Comparison of ENCODE assay signal across 23 mouse cellular contexts in genomic region chr19:34049371-34050039, GRCm38 (mm10). TPM values are rescaled to one million over a fixed set of nuclear protein-coding genes. Genes with fewer than 3 reads are reported as not detected.
DNase-seq lines count a peak whose midpoint lies in the region; ATAC-seq and TF ChIP-seq lines count a peak whose summit lies in the region.
"Had no signal": no experiment of that assay in that cellular context is flagged by ENCODE, and none has a peak within 500 bp of the region (broad histone marks: within the 10 kb centered on the region; RNA-seq: fewer than 3 reads in every experiment).

No protein-coding gene starts in this region.

- no peak overlapping the region for H3K4me3 ChIP-seq in kidney, adult 2 months (ENCODE audit: insufficient read depth, low read depth, low read length)
- H3K4me3 ChIP-seq in kidney, embryonic 16.5 days (ENCODE audit: low read length), result no peak overlapping the region
- H3K4me3 ChIP-seq in lung, adult 2 months (replicated peaks; ENCODE audit: extremely low read depth, low read depth, low read length), result no peak overlapping the region
- H3K4me3 ChIP-seq: embryonic facial prominence, embryonic 15.5 days; erythroblast, embryonic 14.5 days; forebrain, embryonic 15.5 days; heart, embryonic 15.5 days; hindbrain, embryonic 15.5 days had no signal

- H3K27me3 ChIP-seq in kidney, adult 2 months (replicated peaks; ENCODE audit: control insufficient read depth, insufficient read depth, low read length), result no peaks in the 10 kb centered on the region
- no peaks in the 10 kb centered on the region for H3K27me3 ChIP-seq in kidney, embryonic 16.5 days (ENCODE audit: insufficient read depth, low read length)
- H3K27me3 ChIP-seq: CH12.LX; embryonic facial prominence, embryonic 15.5 days; forebrain, embryonic 15.5 days; heart, embryonic 15.5 days; hindbrain, embryonic 15.5 days; Patski had no signal

- H3K27ac ChIP-seq in kidney, adult 2 months (ENCODE audit: insufficient read depth, low read depth, low read length), result no peak overlapping the region
- H3K27ac ChIP-seq in kidney, embryonic 16.5 days (ENCODE audit: low read length), result no peak overlapping the region
- H3K27ac ChIP-seq: embryonic facial prominence, embryonic 15.5 days; forebrain, embryonic 15.5 days; heart, embryonic 15.5 days; hindbrain, embryonic 15.5 days had no signal

- TF ChIP-seq POLR2A in kidney, adult 2 months (IDR thresholded peaks at IDR 0.05; ENCODE audit: low read depth, low read length), result no peak
- TF ChIP-seq POLR2A in lung, adult 2 months (IDR thresholded peaks at IDR 0.05; ENCODE audit: borderline replicate concordance, extremely low read depth, low read depth, low read length), result no peak

- no peak for ATAC-seq in kidney, embryonic 16.5 days (ENCODE audit: low FRiP score, low TSS enrichment)
- ATAC-seq: activated CD4-positive, CD25-positive, alpha-beta regulatory T cell, adult 4 months; forebrain, embryonic 15.5 days; Patski had no signal

- H3K36me3 ChIP-seq in kidney, adult 2 months (ENCODE audit: control insufficient read depth, insufficient read depth, low read length), result no peaks in the 10 kb centered on the region
- H3K36me3 ChIP-seq in kidney, embryonic 16.5 days (ENCODE audit: insufficient read depth, low read length), result no peaks in the 10 kb centered on the region
- H3K36me3 ChIP-seq: embryonic facial prominence, embryonic 15.5 days; forebrain, embryonic 15.5 days; heart, embryonic 15.5 days; hindbrain, embryonic 15.5 days had no signal

- H3K9ac ChIP-seq in kidney, embryonic 16.5 days (replicated peaks; ENCODE audit: low read length), result no peak overlapping the region
- H3K9ac ChIP-seq: embryonic facial prominence, embryonic 15.5 days; forebrain, embryonic 15.5 days; heart, embryonic 15.5 days; hindbrain, embryonic 15.5 days had no signal

- no peaks in the 10 kb centered on the region for H3K9me3 ChIP-seq in kidney, embryonic 16.5 days (ENCODE audit: low read length)
- H3K9me3 ChIP-seq: embryonic facial prominence, embryonic 15.5 days; forebrain, embryonic 15.5 days; heart, embryonic 15.5 days; hindbrain, embryonic 15.5 days had no signal

- H3K4me1 ChIP-seq in kidney, adult 2 months (ENCODE audit: control insufficient read depth, insufficient read depth, low read length), result no peaks in the 10 kb centered on the region
- no peaks in the 10 kb centered on the region for H3K4me1 ChIP-seq in kidney, embryonic 16.5 days (ENCODE audit: insufficient read depth, low read length)
- no peaks in the 10 kb centered on the region for H3K4me1 ChIP-seq in lung, adult 2 months (ENCODE audit: control insufficient read depth, insufficient read depth, low read length)
- H3K4me1 ChIP-seq: embryonic facial prominence, embryonic 15.5 days; forebrain, embryonic 15.5 days; heart, embryonic 15.5 days; hindbrain, embryonic 15.5 days had no signal

- no peak overlapping the region for H3K4me2 ChIP-seq in kidney, embryonic 16.5 days (replicated peaks; ENCODE audit: low read depth, low read length)
- H3K4me2 ChIP-seq: embryonic facial prominence, embryonic 15.5 days; forebrain, embryonic 15.5 days; heart, embryonic 11.5 days; heart, embryonic 15.5 days; hindbrain, embryonic 15.5 days had no signal

- TF ChIP-seq CTCF in kidney, adult 2 months (conservative IDR thresholded peaks at IDR 0.05; ENCODE audit: insufficient read depth, insufficient read length, low read depth, low read length), result no peak
- TF ChIP-seq CTCF in lung, adult 2 months (IDR thresholded peaks at IDR 0.05; ENCODE audit: insufficient read depth, low read length), result no peak

- WGBS in kidney, adult 2 months, result 83% methylated on average over 3 of the region's 3 CpGs
- 87% methylated on average over 3 of the region's 3 CpGs for WGBS in kidney, embryonic 16.5 days
- WGBS in lung, adult 2 months, result 65% methylated on average over 3 of the region's 3 CpGs

- DNase-seq in kidney, adult 2 months, result peak; percentile 19
- peak; percentile 15 to 35 for DNase-seq in lung, adult 18-20 months
- no peak for DNase-seq in lung, adult 2 months
- DNase-seq in lung, postnatal 14 days, result peak; percentile 11
- DNase-seq in urinary bladder, postnatal 4 days (ENCODE audit: low spot score in 2 of 2), result no peak
- no peak for DNase-seq in embryo, embryonic 9.5 days (ENCODE audit: extremely low spot score)
- DNase-seq: adrenal gland, postnatal 25 days; cerebellum, adult 2 months; gastrocnemius, postnatal 10 days; heart, adult 18-20 months had no signal

RNA-seq across cellular contexts. Expression of gene Lipn, which starts 17.7 kb away (rescaled TPM):
- polyA plus RNA-seq in kidney, adult 2 months (2012; rRNA removed), result not detected in 2 replicates
- polyA plus RNA-seq in kidney, embryonic 16.5 days (2015; fragmentation: Nextera tagmentation; extraction: Ambion mirVana), result not detected in 2 replicates
- not detected in 2 replicates for polyA plus RNA-seq in lung, adult 2 months (2012; rRNA removed)
- polyA plus RNA-seq: activated CD4-positive, CD25-positive, alpha-beta regulatory T cell, adult 4 months; cerebellum, adult 2 months; embryonic facial prominence, embryonic 11.5 days; erythroblast, embryonic 14.5 days; forebrain, embryonic 11.5 days; forebrain, embryonic 15.5 days; heart, embryonic 11.5 days; heart, embryonic 15.5 days; hindbrain, embryonic 11.5 days; hindbrain, embryonic 15.5 days; Patski had no signal

RNA-seq across cellular contexts. Expression of gene Lipk, which starts 41.4 kb away (rescaled TPM):
- not detected in 2 replicates for polyA plus RNA-seq in kidney, adult 2 months (2012; rRNA removed)
- not detected in 2 replicates for polyA plus RNA-seq in kidney, embryonic 16.5 days (2015; fragmentation: Nextera tagmentation; extraction: Ambion mirVana)
- 1.7 TPM in 1 of 2 replicates, not detected in the other for polyA plus RNA-seq in lung, adult 2 months (2012; rRNA removed)
- polyA plus RNA-seq: activated CD4-positive, CD25-positive, alpha-beta regulatory T cell, adult 4 months; cerebellum, adult 2 months; embryonic facial prominence, embryonic 11.5 days; erythroblast, embryonic 14.5 days; forebrain, embryonic 11.5 days; forebrain, embryonic 15.5 days; heart, embryonic 11.5 days; heart, embryonic 15.5 days; hindbrain, embryonic 11.5 days; hindbrain, embryonic 15.5 days; Patski had no signal

RNA-seq across cellular contexts. Expression of gene Lipm, which starts 51.2 kb away (rescaled TPM):
- not detected in 2 replicates for polyA plus RNA-seq in kidney, adult 2 months (2012; rRNA removed)
- not detected in 2 replicates for polyA plus RNA-seq in kidney, embryonic 16.5 days (2015; fragmentation: Nextera tagmentation; extraction: Ambion mirVana)
- 1.6 TPM in 1 of 2 replicates, not detected in the other for polyA plus RNA-seq in lung, adult 2 months (2012; rRNA removed)
- polyA plus RNA-seq: activated CD4-positive, CD25-positive, alpha-beta regulatory T cell, adult 4 months; cerebellum, adult 2 months; erythroblast, embryonic 14.5 days; forebrain, embryonic 11.5 days; forebrain, embryonic 15.5 days; heart, embryonic 11.5 days; hindbrain, embryonic 11.5 days; hindbrain, embryonic 15.5 days; Patski had no signal

Comparison
In these comparisons a context has a peak if more than half of its experiments do, and no peak if none do; other contexts are left out.
1. DNase-seq: peak in kidney, adult 2 months (single experiment), lung, adult 18-20 months (2 of 2) and lung, postnatal 14 days (single experiment); none in lung, adult 2 months (single experiment), urinary bladder, postnatal 4 days (0 of 2) and embryo, embryonic 9.5 days (single experiment).